Mouse (Mus musculus) adrenal gland, postnatal 25 days (tissue): Measurements from ENCODE around the gene Cyp4v3. TPM values are rescaled to one million over a fixed set of nuclear protein-coding genes. Genes with fewer than 3 reads are reported as not detected.

Experiments
- total RNA-seq: library from RNA; stranded (reverse); gene quantifications from 2 replicates; pipeline ENCODE4 v1.2.3, GENCODE M21; 2021

The Cyp4v3 gene
- total RNA-seq, 1 experiment from 2014 or later: 18.7 TPM

Other genes starting within 250 kb of the Cyp4v3 start
- gene F11, start 71.2 kb downstream of the Cyp4v3 start, total RNA-seq: 1.4 TPM in 1 of 2 replicates, not detected in the other
- 0.81 TPM in 1 of 2 replicates, not detected in the other for gene Klkb1, start 38.4 kb downstream of the Cyp4v3 start, total RNA-seq
- 0.67 TPM in 1 of 2 replicates, not detected in the other for gene Gm45753, start 24.8 kb downstream of the Cyp4v3 start, total RNA-seq
- gene Fam149a, start 49.1 kb upstream of the Cyp4v3 start, total RNA-seq: 5.9 and 8.0 TPM in 2 replicates
- gene Tlr3, start 77.9 kb upstream of the Cyp4v3 start, total RNA-seq: 7.7 and 9.0 TPM in 2 replicates
- gene Sorbs2, start 174.6 kb upstream of the Cyp4v3 start, total RNA-seq: 125 and 131 TPM in 2 replicates